Mouse (Mus musculus) kidney, adult 11 months (tissue): Measurements from ENCODE around the gene Adamts12.

ENCODE experiments used
- DNase-seq: peaks from one replicate; pipeline ENCODE4 v3.0.0; 2022

Adamts12 gene

DNA sequence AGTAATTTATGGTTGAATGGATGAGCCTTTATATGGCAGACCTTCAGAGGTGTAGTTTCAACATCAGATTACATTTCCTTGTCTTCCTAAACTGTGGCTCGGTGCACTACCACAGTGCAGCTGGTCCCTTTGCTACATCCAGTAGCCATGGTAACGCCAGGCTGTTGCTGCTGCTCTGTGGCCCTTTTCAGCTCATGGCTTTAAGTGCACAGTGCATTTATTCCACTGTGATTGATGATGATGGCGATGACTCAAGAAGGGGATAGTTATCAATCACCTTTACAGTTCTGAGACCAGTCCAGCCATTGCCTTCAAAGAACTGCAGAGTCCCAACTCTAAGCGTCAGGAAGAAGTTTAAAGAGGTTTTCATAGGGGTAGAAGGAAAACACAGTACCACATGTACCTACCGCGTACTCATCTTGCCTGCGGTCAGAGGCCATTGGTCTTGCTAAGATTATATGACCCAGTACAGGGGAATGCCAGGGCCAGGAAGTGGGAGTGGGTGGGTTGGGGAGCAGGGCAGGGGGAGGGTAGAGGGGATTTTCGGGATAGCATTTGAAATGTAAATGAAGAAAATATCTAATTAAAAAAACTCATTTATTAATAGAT is 18.5 kb downstream of the Adamts12 start:
- no peak for DNase-seq

DNA sequence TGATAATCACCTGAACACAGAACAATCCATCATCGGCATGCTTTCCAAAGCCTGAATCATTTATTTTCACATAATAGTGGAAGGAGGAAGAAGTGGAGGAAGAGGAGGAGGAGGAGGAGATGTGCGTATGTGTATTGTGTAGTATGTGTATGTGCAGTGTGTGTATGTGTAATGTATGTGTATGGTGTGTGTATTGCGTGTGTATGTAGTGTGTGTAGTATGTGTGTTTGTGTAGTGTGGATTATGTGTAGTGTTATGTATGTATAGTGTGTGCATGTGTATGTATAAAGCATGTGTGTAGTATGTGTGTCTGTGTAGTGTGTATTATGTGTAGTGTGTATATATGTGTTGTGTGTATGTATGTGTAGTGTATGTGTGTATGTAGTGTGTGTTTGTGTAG is 19.1 kb downstream of the Adamts12 start:
- DNase-seq, result no peak

DNA sequence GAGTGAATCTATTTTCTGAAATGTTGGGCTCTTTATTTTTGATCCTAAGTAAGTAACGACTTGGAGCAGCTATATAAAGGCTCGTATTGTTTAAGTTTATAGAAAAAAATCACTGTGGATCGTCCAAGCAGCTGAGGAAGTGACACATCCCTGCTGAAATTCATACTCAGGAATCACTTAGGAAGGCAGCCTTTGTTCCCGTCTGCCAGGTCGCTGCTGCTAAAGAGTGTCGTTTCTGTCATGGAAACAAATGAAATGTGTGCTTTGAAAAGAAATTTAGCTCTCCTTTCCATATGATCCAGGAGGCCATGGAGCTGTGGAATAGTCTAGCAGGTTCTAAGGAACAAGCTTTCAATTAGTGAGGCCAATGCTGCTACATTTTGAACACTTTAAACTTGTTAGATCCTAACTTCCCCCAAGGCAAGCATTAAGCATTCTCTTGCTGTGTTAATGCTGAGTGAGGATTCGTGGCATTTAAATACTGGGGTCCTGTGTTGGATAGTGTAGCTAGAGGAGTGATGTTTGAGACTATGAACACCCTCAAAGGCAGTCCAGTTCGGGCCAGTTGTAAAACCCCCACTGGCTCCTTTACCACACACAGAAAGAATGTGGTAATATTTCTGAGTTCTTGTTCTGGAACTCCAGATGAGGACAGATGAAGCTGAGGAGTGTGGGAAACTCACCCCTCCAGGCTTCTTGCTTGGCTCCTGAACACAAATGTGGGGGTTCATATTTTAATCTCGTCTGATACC is 19.8 kb downstream of the Adamts12 start:
- no peak for DNase-seq

DNA sequence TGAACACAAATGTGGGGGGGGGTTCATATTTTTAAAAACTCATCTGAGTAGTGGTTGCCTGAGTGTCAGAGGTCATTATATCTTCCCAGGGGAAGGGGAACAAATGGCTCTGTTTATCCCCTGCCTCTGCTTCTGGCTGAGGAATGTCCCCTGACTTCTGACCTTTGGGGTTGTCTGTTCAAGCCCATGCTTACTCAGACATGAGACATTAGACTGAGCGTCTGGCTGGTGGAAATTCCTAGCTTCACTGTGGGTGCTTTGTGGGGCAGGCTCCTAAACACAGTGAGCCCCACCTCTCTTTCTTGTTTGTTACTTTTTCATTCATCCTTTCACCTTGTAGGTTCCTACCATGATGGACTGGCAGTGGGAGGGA is 20.4 kb downstream of the Adamts12 start:
- no peak for DNase-seq

DNA sequence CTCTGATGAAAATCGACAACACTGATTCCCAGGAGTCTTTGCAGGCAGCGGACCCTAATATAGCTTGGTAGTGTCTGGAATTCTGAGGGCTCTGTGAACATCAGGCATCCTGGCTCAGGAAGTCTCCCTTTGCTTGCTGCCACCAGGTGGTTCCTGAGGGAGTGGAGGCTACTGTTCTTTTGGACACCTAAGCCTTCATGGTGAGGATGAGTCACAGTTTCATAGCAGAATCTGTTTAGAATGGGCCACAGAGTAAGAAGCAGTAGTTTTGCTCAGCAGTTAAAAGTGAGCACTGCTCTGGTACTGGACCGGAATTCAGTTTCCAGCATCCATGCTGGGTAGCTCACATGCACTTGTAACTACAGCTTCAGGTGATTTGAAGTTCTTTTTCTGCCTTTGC is 24.9 kb downstream of the Adamts12 start:
- DNase-seq, result no peak

DNA sequence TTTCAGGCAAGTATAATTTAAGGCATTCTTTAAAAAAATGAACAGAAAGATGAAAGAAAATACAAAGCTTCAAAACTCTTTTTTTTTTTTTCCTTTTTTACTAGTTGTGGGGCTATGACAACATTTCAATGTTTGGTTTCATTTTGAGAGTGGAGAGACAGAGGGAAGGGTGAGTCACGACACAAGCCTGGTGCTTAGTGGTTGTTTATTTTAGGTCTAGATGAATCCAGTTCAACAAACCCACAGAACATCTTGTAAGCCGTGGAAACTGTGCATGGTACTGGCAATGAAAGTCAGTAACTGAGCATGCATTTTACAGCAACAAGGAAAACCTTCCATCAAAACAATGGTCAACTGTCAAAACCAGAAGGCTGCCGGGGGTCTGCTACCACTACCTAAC is 31.0 kb downstream of the Adamts12 start:
- no peak for DNase-seq

DNA sequence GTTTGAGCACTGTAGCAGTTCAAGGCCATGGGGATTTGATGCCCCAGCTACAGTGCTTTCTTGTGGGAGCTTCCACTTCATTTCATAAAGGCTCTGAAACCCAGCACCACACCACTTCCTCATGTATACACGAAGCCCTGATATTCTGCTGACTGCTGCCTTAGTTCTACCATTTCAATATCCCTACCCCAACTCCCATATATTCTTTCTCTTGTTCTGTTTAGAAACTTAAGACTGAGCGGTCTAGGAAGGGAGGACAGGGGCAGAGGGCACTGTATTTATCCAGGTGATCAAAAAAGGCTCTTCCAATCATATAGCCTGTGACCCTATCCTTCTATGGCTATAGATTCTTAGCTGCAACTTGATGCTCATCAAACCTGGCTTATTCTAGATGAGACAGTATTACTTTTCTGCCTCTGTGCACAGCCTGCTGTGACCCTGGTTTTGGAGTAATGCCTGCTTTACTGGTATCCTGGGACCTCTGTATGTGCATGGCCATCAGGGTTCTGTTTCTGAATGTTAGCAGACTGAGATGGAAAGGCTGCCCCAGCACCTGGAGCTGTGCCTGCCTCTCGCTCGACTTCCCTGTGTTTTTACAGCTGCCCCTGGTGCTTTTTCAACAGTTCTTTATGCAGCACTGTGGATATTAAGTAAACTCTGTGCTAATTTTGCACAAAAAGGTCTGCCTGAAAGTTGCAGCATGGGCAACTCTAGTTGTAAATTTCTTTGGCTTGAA is 33.5 kb downstream of the Adamts12 start:
- no peak for DNase-seq

DNA sequence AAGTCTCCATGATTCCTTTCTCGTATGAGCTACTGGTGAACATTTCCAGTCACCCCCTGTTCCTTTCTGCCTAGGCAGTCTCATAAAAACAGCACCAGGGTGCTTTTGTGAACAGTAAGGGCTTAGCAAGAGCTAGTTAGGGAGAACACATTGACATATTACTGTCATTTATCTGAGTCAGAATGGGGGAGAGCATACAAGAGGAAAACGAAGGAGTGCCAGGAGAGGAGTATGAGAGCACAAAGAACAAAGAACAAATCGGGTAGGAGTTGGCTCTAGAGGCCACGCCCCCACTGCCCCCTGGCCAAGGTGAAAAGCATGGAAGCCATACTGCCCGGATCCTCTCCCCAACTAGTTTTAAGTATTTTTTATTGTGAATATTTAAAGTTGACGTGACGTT is 34.4 kb downstream of the Adamts12 start:
- no peak for DNase-seq

DNA sequence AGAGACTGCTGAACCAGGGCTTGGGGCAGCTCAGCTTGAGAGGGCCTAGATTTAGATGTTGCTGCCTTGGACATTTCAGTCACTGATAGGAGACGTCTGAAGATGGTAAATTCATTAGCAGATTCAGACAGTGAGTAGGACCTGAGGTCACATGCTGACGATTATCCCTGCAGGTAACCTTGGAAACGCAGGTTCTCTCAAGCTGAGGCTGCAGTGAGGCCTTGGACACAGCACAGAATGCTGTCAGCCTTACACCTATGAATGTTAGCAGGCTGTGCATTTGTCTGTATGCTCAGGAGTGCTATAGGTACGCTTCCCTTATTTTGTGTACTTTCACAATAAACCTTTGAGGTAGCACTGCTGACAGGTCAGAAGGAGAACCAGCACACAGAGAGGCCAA is 36.3 kb downstream of the Adamts12 start:
- DNase-seq, result no peak

DNA sequence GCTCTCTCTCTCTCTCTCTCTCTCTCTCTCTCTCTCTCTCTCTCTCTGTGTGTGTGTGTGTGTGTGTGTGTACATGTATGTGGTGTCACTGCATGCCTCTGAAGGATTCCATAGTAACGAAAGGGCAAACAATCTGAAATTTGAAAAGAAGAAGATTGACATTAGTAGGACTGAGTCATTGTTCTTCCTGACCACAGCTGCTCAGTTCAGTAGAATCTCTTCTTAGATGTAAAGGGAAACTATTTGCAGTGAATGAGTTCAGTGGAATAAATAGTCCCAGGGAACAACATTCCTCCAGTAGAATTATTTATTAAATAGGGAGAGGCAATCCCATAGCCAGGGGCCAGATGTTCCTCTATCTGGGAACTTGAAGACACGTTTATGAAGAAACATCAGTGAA is 40.5 kb downstream of the Adamts12 start:
- no peak for DNase-seq

DNA sequence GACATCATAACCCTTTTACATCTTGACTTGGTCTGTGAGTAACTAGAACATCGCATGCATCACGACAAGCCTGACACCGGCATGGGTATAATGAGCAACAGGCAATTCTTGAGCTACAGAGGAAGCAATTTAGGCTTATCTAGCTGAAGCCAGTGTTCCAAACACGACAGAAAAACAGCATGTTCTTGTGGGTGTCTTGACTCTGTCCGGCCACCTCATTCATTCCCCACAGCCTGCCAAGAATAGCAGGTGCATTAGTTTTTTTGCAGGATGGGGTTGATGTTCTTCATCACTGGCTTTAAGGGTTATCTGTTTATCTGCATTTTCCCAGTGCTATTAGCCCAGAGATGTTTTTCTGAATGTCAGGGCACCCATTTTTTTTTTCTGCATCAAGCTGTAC is 42.8 kb downstream of the Adamts12 start:
- DNase-seq, result no peak

DNA sequence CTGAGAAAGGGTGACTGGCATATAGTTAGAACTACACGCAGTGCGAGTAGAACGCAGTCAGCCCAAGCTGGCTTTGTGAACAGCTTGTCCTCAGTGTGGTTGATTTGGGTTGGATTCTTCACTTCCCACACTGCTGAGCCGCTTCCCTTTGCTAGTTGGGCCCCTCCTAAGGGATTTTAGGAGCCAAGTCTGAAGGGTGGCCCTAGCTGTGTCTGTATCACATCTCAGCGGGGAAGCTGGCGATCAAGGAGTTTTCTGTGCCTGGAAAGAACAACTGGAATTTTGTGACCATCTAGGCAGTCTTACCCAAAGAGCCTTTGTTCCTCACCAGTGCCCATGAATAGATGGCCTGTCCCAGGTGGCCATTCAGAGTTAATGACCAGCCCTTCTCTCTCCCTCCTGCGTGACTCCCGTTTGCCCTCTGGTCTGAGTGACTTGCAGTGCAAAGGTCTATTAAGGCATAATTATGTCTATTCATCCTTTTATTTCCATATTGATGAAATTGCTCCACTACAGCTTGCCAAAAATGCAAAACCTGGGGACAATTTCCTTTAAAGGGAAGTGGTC is 50.1 kb downstream of the Adamts12 start:
- peak; percentile 6 for DNase-seq

DNA sequence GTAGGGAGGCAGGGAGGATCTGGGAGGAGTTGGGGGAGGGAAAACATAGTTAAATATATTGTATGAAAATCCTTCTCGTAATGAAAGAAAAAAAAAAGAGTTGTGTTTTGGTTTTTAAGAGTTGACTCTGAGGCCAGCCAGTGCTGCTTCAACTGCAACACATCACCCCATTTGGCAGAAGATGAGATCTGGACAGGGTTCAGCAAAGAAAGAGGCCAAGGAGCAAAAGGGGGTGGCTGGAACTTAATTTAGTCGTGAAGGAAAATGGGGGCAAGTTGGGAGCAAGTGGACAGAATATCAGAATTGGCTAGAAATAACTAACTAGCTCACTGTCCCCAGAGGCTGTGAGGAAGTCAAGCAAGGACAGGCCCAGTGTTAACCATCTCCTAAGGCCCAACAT is 51.7 kb downstream of the Adamts12 start:
- peak; percentile 38 for DNase-seq

DNA sequence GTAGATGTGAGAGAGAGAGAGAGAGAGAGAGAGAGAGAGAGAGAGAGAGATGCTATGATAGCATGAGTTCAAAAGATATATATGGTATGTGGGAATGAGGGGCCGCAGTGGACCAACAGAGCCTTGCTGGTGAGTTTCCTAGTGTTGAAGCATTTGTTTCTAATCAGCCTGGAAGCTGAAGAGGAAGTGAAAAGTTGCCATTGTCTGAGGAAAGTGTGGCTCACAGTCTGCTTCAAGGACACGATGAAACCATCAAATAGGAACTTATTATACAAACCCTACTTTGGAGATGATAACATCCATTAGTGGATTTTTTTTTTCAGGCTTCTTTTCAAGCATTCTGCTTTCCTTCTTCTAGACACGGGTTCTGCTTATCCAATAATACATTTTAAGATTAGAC is 52.3 kb downstream of the Adamts12 start:
- DNase-seq, result no peak

DNA sequence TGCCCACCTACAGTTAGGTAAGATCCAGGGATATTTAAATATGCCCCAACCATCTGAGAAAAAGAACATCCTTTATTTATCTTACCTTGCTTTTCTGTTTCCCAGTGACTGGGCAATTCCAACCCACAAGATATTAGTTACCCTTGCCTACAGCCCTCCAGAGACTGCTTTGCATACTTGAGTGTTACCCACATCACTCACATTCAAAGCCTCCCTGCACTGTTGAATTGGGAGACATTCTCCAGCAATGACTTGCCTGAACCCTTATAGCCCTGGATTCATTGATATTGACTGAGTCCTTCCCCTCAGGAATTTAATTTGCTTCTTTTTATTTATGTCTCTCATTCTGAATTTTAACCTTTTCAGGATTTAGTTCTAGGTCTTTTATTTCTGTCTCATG is 53.8 kb downstream of the Adamts12 start:
- DNase-seq, result no peak

DNA sequence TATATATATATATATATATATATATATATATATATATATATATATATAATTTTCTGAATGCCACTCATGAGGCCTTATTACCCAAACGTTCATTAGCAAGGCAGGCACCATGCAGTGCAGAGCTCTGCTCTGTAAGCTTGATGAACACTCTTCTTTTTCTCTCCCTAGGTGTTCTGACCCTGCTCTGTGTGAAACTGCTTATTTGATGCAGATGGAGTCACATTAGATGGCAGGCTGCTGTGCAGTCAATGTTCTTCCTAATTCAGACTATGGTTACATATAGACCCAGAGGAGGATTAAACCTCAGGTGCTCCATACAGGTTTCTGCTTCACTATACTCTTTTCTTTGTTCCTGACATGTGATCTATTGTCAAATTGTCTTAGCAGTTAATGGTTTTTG is 57.1 kb downstream of the Adamts12 start:
- no peak for DNase-seq

DNA sequence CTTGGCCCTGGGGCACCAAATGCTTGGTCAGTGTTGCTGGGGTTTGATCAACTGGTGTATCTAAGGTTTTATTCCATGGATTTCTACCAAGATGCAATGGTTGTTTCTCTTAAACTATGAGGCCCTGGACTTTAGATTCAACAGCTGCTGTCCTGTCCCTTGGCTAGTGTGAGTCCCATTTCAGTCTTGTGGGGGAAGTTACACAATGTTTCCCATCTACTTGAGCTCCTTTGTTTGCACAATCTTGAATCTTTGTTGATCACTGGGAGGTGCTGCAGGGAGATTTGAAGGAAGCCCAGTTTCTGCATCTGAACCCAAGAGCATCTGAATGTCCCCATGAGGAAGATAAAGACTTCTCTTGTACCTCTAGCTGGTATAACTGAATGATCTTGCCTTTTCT is 60.8 kb downstream of the Adamts12 start:
- DNase-seq, result no peak

DNA sequence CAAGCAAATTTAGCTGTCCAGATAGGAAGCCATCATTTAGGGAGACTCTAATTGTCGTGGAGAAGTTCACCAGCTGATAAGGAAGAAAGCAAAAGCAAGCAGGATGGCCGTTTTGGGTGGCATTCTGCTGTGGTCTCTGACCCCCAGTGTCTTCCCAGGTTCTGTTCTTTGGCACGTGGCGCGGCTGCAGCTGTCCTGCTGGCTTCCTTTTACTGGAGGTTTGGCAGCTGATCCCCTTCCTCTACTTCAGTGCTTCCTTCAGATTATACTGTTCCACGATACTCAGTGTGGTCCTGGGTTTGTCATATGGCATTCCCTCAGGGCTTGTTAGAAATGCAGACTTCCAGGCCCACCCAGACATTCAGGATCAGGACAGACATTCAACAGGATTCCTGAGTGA is 63.9 kb downstream of the Adamts12 start:
- no peak for DNase-seq

DNA sequence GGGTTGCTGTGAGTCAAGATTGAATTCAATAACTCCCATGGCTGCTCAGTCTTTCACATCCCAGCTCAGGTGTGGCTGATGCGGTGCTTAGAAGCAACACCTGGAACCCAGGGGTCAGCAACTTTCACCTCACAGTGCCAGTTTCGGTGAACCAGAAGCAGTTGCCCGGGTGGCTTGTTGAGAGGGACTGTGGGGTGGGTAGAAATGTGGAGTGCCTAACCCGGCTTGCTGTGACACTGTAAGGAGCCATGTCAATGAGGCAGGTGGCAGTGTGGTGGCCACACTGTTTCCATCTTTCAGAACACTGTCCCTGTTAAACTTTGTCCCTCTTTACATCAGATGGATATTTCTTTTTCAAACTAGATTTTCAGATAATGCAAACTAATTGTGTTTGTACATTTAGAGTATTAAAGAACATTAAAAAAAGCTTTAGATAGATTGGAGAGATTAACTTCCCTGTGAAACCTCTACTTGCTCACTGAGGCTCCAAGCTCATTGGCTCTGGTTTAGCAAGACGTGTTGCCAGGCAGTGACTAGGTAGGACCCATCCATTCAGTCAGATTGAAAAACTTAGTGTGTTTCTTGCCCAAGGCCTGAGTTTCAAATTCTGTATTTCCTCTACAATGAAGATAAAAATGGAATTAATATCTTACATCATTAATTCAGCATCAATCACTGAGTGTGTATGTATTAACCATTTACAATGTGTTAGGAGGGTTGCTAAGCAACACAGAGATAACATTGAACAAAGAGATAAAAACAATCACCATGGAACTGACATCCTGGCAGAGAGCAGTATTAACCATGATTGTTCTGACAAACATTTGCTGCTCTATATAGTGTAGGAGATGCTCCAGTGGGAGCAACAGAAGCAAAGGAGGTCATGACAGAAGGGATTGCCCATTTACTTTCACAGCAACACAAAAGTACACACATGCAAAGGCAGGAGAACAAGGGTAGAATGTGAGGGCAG is 68.3 kb downstream of the Adamts12 start:
- DNase-seq, result no peak

DNA sequence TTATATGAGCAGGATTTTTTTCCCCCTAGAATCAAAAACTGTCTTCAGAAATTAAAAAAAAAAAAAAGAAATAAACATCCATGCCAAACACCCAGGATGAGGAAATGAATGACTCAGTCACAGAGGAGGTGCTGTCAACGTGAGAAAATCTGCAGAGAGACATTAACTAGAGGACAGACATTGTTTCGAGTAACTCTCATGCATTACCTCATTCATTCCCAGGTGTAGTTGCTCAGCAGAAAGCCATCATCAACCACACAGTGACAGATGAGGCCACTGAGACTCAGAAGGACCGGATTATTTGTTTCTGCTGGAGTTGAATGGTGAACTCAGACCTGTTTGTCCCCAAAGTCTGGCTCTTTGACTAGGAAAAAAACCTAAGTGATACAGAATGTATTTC is 81.0 kb downstream of the Adamts12 start:
- DNase-seq, result no peak

DNA sequence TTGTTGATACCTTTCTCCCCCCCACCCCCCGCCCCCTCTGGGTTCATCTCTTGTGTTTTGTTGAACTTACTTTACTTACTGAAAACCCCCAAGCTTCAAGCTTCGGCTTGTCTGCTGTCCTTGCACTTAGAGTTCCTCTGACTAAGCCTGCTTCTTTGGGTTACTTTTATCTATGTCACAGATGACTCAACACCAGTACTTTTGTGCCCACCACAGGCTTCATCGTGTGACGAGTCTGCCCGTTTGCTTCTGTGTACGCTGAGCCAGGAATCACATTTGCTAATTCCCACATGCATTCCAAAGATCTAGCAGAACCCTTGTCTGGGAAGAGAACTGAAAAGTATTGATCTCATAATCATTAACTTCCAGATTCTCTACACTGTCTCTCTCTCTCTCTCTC is 94.8 kb downstream of the Adamts12 start:
- no peak for DNase-seq

DNA sequence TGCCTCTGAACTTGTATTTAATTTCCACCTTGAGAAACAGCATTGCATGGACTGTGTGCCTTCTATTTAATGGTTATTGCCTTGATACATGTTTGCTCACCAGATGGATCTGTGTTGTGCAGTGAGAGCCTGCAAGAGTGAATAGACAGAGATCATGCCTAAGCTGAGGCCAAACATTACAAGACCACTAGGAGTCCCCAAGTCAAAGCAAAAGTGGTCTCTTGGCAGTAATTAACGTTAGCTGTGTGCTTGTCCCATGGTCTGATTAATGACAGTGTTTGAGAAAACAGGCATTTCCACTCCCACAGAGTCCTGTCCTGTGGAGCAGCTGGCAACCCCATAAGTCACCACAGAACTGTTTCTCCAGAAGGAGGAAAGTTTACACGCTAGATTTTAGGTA is 96.2 kb downstream of the Adamts12 start:
- DNase-seq, result no peak

DNA sequence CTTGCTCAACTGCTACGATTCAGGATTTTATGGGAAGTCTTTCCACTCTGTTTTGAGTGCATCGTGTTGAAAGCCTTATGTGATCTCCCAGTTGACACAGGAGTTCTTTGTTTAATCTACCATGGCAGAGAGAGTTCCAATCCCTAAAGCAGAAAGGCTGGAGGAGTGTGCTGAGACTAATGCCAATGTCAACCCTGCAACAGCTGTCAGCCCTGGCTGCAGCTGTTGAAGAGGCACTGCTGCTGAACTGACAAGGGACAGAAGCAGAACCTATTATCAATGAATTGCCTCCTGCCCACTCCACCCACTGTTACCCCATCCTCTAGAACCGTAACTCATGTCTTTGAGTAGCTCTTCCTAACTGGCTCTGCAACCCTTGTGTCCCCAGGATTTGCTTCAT is 101.3 kb downstream of the Adamts12 start:
- DNase-seq, result no peak
